Mouse (Mus musculus) MEL (cell line): ENCODE measurements around the gene Slc38a4. TPM values are rescaled to one million over a fixed set of nuclear protein-coding genes. Genes with fewer than 3 reads are reported as not detected.

Experiments used
- DNase-seq: peaks from one replicate; pipeline ENCODE4 v3.0.0; 2011; ENCODE audit warnings: low read depth, low spot score
- H3K27ac ChIP-seq: 2 replicates; pipeline ENCODE4 v1.5.1; 2012; ENCODE audit warnings: low read depth, mild to moderate bottlenecking, control low read depth, low read length, moderate library complexity; ENCODE audit not compliant: control insufficient read depth
- H3K27me3 ChIP-seq, 2 experiments: fragments of 150-350 bp in 1 of 2; sonication (generic) in 1 of 2; 2 replicates each; pipeline ENCODE4 v1.6.1; 2012; ENCODE audit warnings: low read length in 2 of 2, mild to moderate bottlenecking in 2 of 2, improper control_type of control experiment in 1 of 2, moderate library complexity in 1 of 2; ENCODE audit not compliant: insufficient read depth in 2 of 2, control insufficient read depth in 1 of 2
- H3K36me3 ChIP-seq, 2 experiments: 2 replicates each; pipeline ENCODE4 v1.6.1; 2012 to 2014; ENCODE audit warnings: low read length in 2 of 2, improper control_type of control experiment in 1 of 2, inconsistent platforms in 1 of 2, mild to moderate bottlenecking in 1 of 2; ENCODE audit not compliant: insufficient read depth in 2 of 2, control insufficient read depth in 1 of 2
- H3K4me1 ChIP-seq, 2 experiments: fragments of 150-350 bp in 1 of 2; sonication (generic) in 1 of 2; 2 replicates each; pipeline ENCODE4 v1.6.1; 2012; ENCODE audit warnings: low read length in 2 of 2, improper control_type of control experiment in 1 of 2, mild to moderate bottlenecking in 1 of 2; ENCODE audit not compliant: insufficient read depth in 2 of 2, control insufficient read depth in 1 of 2
- H3K4me3 ChIP-seq, 2 experiments: fragments of 150-350 bp in 1 of 2; sonication (generic) in 1 of 2; 2 replicates each; pipeline ENCODE4 v1.5.1; 2012; ENCODE audit warnings: low read depth in 2 of 2, low read length in 2 of 2, mild to moderate bottlenecking in 2 of 2, moderate library complexity in 2 of 2, control low read depth in 1 of 2, improper control_type of control experiment in 1 of 2; ENCODE audit not compliant: control insufficient read depth in 1 of 2, insufficient read depth in 1 of 2
- H3K79me2 ChIP-seq: 2 replicates; pipeline ENCODE4 v1.6.1; 2012; ENCODE audit warnings: mild to moderate bottlenecking, low read length, moderate library complexity; ENCODE audit not compliant: control insufficient read depth, poor library complexity, insufficient read depth
- H3K9ac ChIP-seq: 2 replicates; pipeline ENCODE4 v1.6.1; 2012; ENCODE audit warnings: low read depth, mild to moderate bottlenecking, control low read depth, low read length, moderate library complexity; ENCODE audit not compliant: control insufficient read depth, poor library complexity, severe bottlenecking
- H3K9me3 ChIP-seq: fragments of 150-350 bp; sonication (generic); replicated peaks from 2 replicates; pipeline ENCODE4 v1.6.1; 2012; ENCODE audit warnings: mild to moderate bottlenecking, low read length, improper control_type of control experiment, moderate library complexity; ENCODE audit not compliant: insufficient read depth
- CHD1 ChIP-seq: IDR thresholded peaks from 2 replicates; pipeline ENCODE4 v1.6.1; 2012; ENCODE audit warnings: low read depth, mild to moderate bottlenecking, inconsistent platforms, low read length, improper control_type of control experiment
- E2F4 ChIP-seq: IDR thresholded peaks from 2 replicates; pipeline ENCODE4 v1.6.1; 2011; ENCODE audit warnings: low read depth, low read length, improper control_type of control experiment, borderline replicate concordance
- ELF1 ChIP-seq: IDR thresholded peaks from 2 replicates; pipeline ENCODE4 v1.6.1; 2014; ENCODE audit warnings: low read depth, mild to moderate bottlenecking, inconsistent platforms, low read length, improper control_type of control experiment, moderate library complexity
- EP300 ChIP-seq, 2 experiments: IDR thresholded peaks; 2 replicates each; pipeline ENCODE4 v1.6.1; 2011; ENCODE audit warnings: improper control_type of control experiment in 2 of 2, low read length in 2 of 2, low read depth in 1 of 2, mild to moderate bottlenecking in 1 of 2
- ETS1 ChIP-seq: IDR thresholded peaks from 2 replicates; pipeline ENCODE4 v1.6.1; 2012; ENCODE audit warnings: low read depth, mild to moderate bottlenecking, inconsistent platforms, low read length, improper control_type of control experiment, moderate library complexity
- HCFC1 ChIP-seq: IDR thresholded peaks from 2 replicates; pipeline ENCODE4 v1.6.1; 2012; ENCODE audit warnings: low read depth, mild to moderate bottlenecking, inconsistent platforms, low read length, improper control_type of control experiment, moderate library complexity
- KAT2A ChIP-seq: conservative IDR thresholded peaks from 2 replicates; pipeline ENCODE4 v1.6.1; 2012; ENCODE audit warnings: low read depth, low read length, improper control_type of control experiment, inconsistent platforms
- MAFK ChIP-seq: IDR thresholded peaks from 2 replicates; pipeline ENCODE4 v1.6.1; 2011; ENCODE audit warnings: low read depth, mild to moderate bottlenecking, low read length, improper control_type of control experiment, borderline replicate concordance
- MAX ChIP-seq: IDR thresholded peaks from 2 replicates; pipeline ENCODE4 v1.6.1; 2011; ENCODE audit warnings: low read length, improper control_type of control experiment
- MAZ ChIP-seq: IDR thresholded peaks from 2 replicates; pipeline ENCODE4 v1.6.1; 2012; ENCODE audit warnings: low read depth, mild to moderate bottlenecking, inconsistent platforms, low read length, improper control_type of control experiment
- MEF2A ChIP-seq: IDR thresholded peaks from 2 replicates; pipeline ENCODE4 v1.6.1; 2014; ENCODE audit warnings: low read depth, mild to moderate bottlenecking, inconsistent platforms, low read length, improper control_type of control experiment; ENCODE audit not compliant: poor library complexity, insufficient replicate concordance, severe bottlenecking; ENCODE audit errors: extremely low read depth
- MXI1 ChIP-seq: IDR thresholded peaks from 2 replicates; pipeline ENCODE4 v1.6.1; 2011; ENCODE audit warnings: mild to moderate bottlenecking, low read depth, low read length, improper control_type of control experiment
- POLR2A ChIP-seq, 2 experiments: IDR thresholded peaks; 2 replicates each; pipeline ENCODE4 v1.6.1; 2011 to 2012; ENCODE audit warnings: low read length in 2 of 2, mild to moderate bottlenecking in 2 of 2, control low read depth in 1 of 2, improper control_type of control experiment in 1 of 2, low read depth in 1 of 2, moderate library complexity in 1 of 2; ENCODE audit not compliant: control insufficient read depth in 1 of 2, insufficient read depth in 1 of 2, poor library complexity in 1 of 2
- POLR2AphosphoS2 ChIP-seq: IDR thresholded peaks from 2 replicates; pipeline ENCODE4 v1.6.1; 2011; ENCODE audit warnings: low read length, improper control_type of control experiment
- POLR2AphosphoS5 ChIP-seq: IDR thresholded peaks from 2 replicates; pipeline ENCODE4 v1.6.1; 2012; ENCODE audit warnings: low read depth, borderline replicate concordance, mild to moderate bottlenecking, inconsistent platforms, low read length, moderate library complexity, mixed read lengths
- RAD21 ChIP-seq: IDR thresholded peaks from 2 replicates; pipeline ENCODE4 v1.6.1; 2011; ENCODE audit warnings: mild to moderate bottlenecking, low read depth, low read length, improper control_type of control experiment
- SIN3A ChIP-seq: IDR thresholded peaks from 2 replicates; pipeline ENCODE4 v1.6.1; 2012; ENCODE audit warnings: low read length, improper control_type of control experiment, inconsistent platforms
- SMC3 ChIP-seq: IDR thresholded peaks from 2 replicates; pipeline ENCODE4 v1.6.1; 2011; ENCODE audit warnings: low read depth, low read length, improper control_type of control experiment
- TBP ChIP-seq: IDR thresholded peaks from 2 replicates; pipeline ENCODE4 v1.8.0; 2011; ENCODE audit warnings: low read depth, low read length, improper control_type of control experiment
- TCF12 ChIP-seq: IDR thresholded peaks from 2 replicates; pipeline ENCODE4 v1.6.1; 2014; ENCODE audit warnings: low read depth, mild to moderate bottlenecking, inconsistent platforms, low read length, improper control_type of control experiment, moderate library complexity
- UBTF ChIP-seq: IDR thresholded peaks from 2 replicates; pipeline ENCODE4 v1.6.1; 2012; ENCODE audit warnings: low read depth, mild to moderate bottlenecking, inconsistent platforms, low read length, improper control_type of control experiment, moderate library complexity, borderline replicate concordance; ENCODE audit not compliant: insufficient read depth
- ZC3H11A ChIP-seq: IDR thresholded peaks from 2 replicates; pipeline ENCODE4 v1.6.1; 2012; ENCODE audit warnings: low read depth, mild to moderate bottlenecking, inconsistent platforms, low read length, improper control_type of control experiment
- ZKSCAN1 ChIP-seq: IDR thresholded peaks from 2 replicates; pipeline ENCODE4 v1.6.1; 2012; ENCODE audit warnings: low read depth, mild to moderate bottlenecking, inconsistent platforms, low read length, improper control_type of control experiment, moderate library complexity
- polyA plus RNA-seq, 2 experiments: library from polyadenylated mRNA; stranded (reverse) in 1 of 2; unstranded in 1 of 2; fragments of >175 nt in 1 of 2; fragments of >200 nt in 1 of 2; gene quantifications; 2 replicates each; pipeline versions ENCODE4 v1.2.1 to v1.2.4; 2012; ENCODE audit warnings: low replicate concordance in 2 of 2, low read depth in 1 of 2; ENCODE audit not compliant: insufficient read length in 2 of 2, insufficient read depth in 1 of 2, missing spikeins in 1 of 2
- total RNA-seq: library from RNA; depleted of rRNA; stranded (reverse); fragments of 300-350 nt; gene quantifications from 2 replicates; pipeline ENCODE4 v1.2.3, GENCODE M21; 2012

Gene Slc38a4
- total and polyA plus RNA-seq, 3 experiments = not detected

GRCm38 (mm10) chr15:97050011-97050410 is 5.7 kb downstream of the Slc38a4 start:
- no peak overlapping the region for H3K4me3 ChIP-seq
- no peak for DNase-seq
- no peak for TF ChIP-seq EP300 (IDR thresholded peaks at IDR 0.05; ENCODE audit: low read depth in 1 of 2, low read length in 2 of 2)
- no peak for TF ChIP-seq TCF12
- TF ChIP-seq KAT2A = no peak
- no peak for TF ChIP-seq SMC3
- no peak for TF ChIP-seq ELF1
- no peak for TF ChIP-seq TBP
- no peak for TF ChIP-seq POLR2A (IDR thresholded peaks at IDR 0.05; ENCODE audit: control insufficient read depth in 1 of 2, insufficient read depth in 1 of 2, low read depth in 1 of 2, low read length in 2 of 2, poor library complexity in 1 of 2)
- TF ChIP-seq MAFK = no peak
- no peak for TF ChIP-seq RAD21
- no peak for TF ChIP-seq CHD1
- no peak for TF ChIP-seq POLR2AphosphoS5
- no peak for TF ChIP-seq ZC3H11A
- TF ChIP-seq MEF2A = no peak
- no peak for TF ChIP-seq POLR2AphosphoS2
- no peak for TF ChIP-seq UBTF
- no peak for TF ChIP-seq ETS1
- no peak for TF ChIP-seq MAZ
- no peaks in the 10 kb centered on the region for H3K36me3 ChIP-seq
- H3K9me3 ChIP-seq = no peaks in the 10 kb centered on the region
- no peaks in the 10 kb centered on the region for H3K79me2 ChIP-seq
- H3K9ac ChIP-seq = no peak overlapping the region
- no peak overlapping the region for H3K27ac ChIP-seq
- H3K4me1 ChIP-seq = no peaks in the 10 kb centered on the region
- no peaks in the 10 kb centered on the region for H3K27me3 ChIP-seq

GRCm38 (mm10) chr15:97049281-97049841 is 6.4 kb downstream of the Slc38a4 start:
- Histone ChIP-seq H3K36me3 (no peaks in the 10 kb centered on the region), H3K27me3 (no peaks in the 10 kb centered on the region), H3K4me1 (no peaks in the 10 kb centered on the region), H3K79me2 (no peaks in the 10 kb centered on the region), H3K27ac (no peak overlapping the region), H3K9ac (no peak overlapping the region)
- no peak for TF ChIP-seq EP300 (IDR thresholded peaks at IDR 0.05; ENCODE audit: low read depth in 1 of 2, low read length in 2 of 2)
- TF ChIP-seq KAT2A = no peak
- TF ChIP-seq MAX = no peak
- TF ChIP-seq POLR2A (IDR thresholded peaks at IDR 0.05; ENCODE audit: control insufficient read depth in 1 of 2, insufficient read depth in 1 of 2, low read depth in 1 of 2, low read length in 2 of 2, poor library complexity in 1 of 2) = no peak
- no peak for TF ChIP-seq HCFC1
- TF ChIP-seq SMC3 = no peak
- TF ChIP-seq TCF12 = no peak
- TF ChIP-seq SIN3A = no peak
- no peak for TF ChIP-seq E2F4
- TF ChIP-seq ZKSCAN1 = no peak
- TF ChIP-seq MAFK = no peak
- TF ChIP-seq MXI1 = no peak
- no peak for TF ChIP-seq MEF2A
- TF ChIP-seq, all 39 proteins: peak for 0
- no peaks in the 10 kb centered on the region for H3K9me3 ChIP-seq
- DNase-seq = no peak
- H3K4me3 ChIP-seq = no peak overlapping the region
